Mouse (Mus musculus) midbrain, embryonic 15.5 days (tissue): ENCODE measurements at regions not wholly inside any gene's neighbourhood (a gene's known extent, or its start where the extent isn't known, plus 50 kb on each side); places are given as distances from the start of the nearest gene placed in this dataset.

Source experiments
- ATAC-seq: fragments of 200-750 bp; cut with Nextera tagmentation; replicated peaks from 2 replicates; pipeline ENCODE4 v1.8.0; 2017; ENCODE audit warnings: moderate TSS enrichment
- H3K27ac ChIP-seq: fragments of 300-500 bp; sonication (generic); 2 replicates; pipeline ENCODE4 v1.5.1; 2015; ENCODE audit warnings: mild to moderate bottlenecking, inconsistent platforms
- H3K27me3 ChIP-seq: fragments of 300-500 bp; sonication (generic); replicated peaks from 2 replicates; pipeline ENCODE4 v1.6.1; 2015; ENCODE audit warnings: inconsistent platforms
- H3K36me3 ChIP-seq: fragments of 300-500 bp; sonication (generic); replicated peaks from 2 replicates; pipeline ENCODE4 v1.6.1; 2015; ENCODE audit warnings: inconsistent platforms
- H3K4me1 ChIP-seq: fragments of 300-500 bp; sonication (generic); 2 replicates; pipeline ENCODE4 v1.6.1; 2015; ENCODE audit warnings: inconsistent platforms
- H3K4me2 ChIP-seq: fragments of 300-500 bp; sonication (generic); 2 replicates; pipeline ENCODE4 v1.6.1; 2015; ENCODE audit warnings: inconsistent platforms, mild to moderate bottlenecking, moderate library complexity
- H3K4me3 ChIP-seq: fragments of 300-500 bp; sonication (generic); 2 replicates; pipeline ENCODE4 v1.5.1; 2015; ENCODE audit warnings: mild to moderate bottlenecking, inconsistent platforms
- H3K9ac ChIP-seq: fragments of 300-500 bp; sonication (generic); 2 replicates; pipeline ENCODE4 v1.6.1; 2015; ENCODE audit warnings: mild to moderate bottlenecking, inconsistent platforms
- H3K9me3 ChIP-seq: fragments of 300-500 bp; sonication (generic); 2 replicates; pipeline ENCODE4 v1.6.1; 2016; ENCODE audit warnings: inconsistent platforms
- WGBS: fragments of 180-500 bp; shearing (Covaris S2); methylation state at CpG from one replicate; pipeline ENCODE4 v1.1.7; 2015; ENCODE audit warnings: mixed read lengths; 5-methylcytosine and 5-hydroxymethylcytosine counted together

- no peak overlapping the region for H3K4me3 ChIP-seq
- 95% methylated on average over 9 of the region's 9 CpGs for WGBS
- H3K36me3 ChIP-seq = no peaks in the 10 kb centered on the region
- peaks cover 18% of the 10 kb centered on the region for H3K4me1 ChIP-seq
- H3K27me3 ChIP-seq = 0 out of 2 replicates have a peak, but pooled peaks cover 3% of the 10 kb centered on the region
- no peaks in the 10 kb centered on the region for H3K9me3 ChIP-seq
- no peak for ATAC-seq
- no peak overlapping the region for H3K4me2 ChIP-seq
- no peak overlapping the region for H3K27ac ChIP-seq
- H3K9ac ChIP-seq = no peak overlapping the region
Observed at GRCm38 (mm10) chr2:166340196-166340595, 184.7 kb upstream of the Sulf2 start.

- no peaks in the 10 kb centered on the region for H3K36me3 ChIP-seq
- no peak for ATAC-seq
- H3K4me1 ChIP-seq = peaks cover 12% of the 10 kb centered on the region
- WGBS = 76% methylated on average over 5 of the region's 5 CpGs
- H3K9me3 ChIP-seq = no peaks in the 10 kb centered on the region
- no peak overlapping the region for H3K9ac ChIP-seq
- H3K4me2 ChIP-seq = no peak overlapping the region
- H3K4me3 ChIP-seq = no peak overlapping the region
- 0 out of 2 replicates have a peak, but pooled peaks cover 3% of the 10 kb centered on the region for H3K27me3 ChIP-seq
- H3K27ac ChIP-seq = no peak overlapping the region
Observed at GRCm38 (mm10) chr2:166339427-166339826, 184.0 kb upstream of the Sulf2 start.

GRCm38 (mm10) chr2:166338396-166339085 lies 183.1 kb upstream of the Sulf2 start:
- ATAC-seq = no peak
- WGBS = 75% methylated on average over 11 of the region's 11 CpGs
- Histone ChIP-seq H3K27me3 (0 out of 2 replicates have a peak, but pooled peaks cover 3% of the 10 kb centered on the region), H3K27ac (no peak overlapping the region), H3K9ac (no peak overlapping the region), H3K36me3 (no peaks in the 10 kb centered on the region), H3K4me1 (0 out of 2 replicates have a peak, but pooled peaks cover 5% of the 10 kb centered on the region), H3K4me2 (no peak overlapping the region), H3K9me3 (no peaks in the 10 kb centered on the region), H3K4me3 (no peak overlapping the region)

GRCm38 (mm10) chr2:166337666-166338065 lies 182.2 kb upstream of the Sulf2 start:
- Histone ChIP-seq H3K4me1 (0 out of 2 replicates have a peak, but pooled peaks cover 5% of the 10 kb centered on the region), H3K27me3 (0 out of 2 replicates have a peak, but pooled peaks cover 3% of the 10 kb centered on the region), H3K4me2 (no peak overlapping the region), H3K36me3 (no peaks in the 10 kb centered on the region), H3K9ac (no peak overlapping the region), H3K4me3 (no peak overlapping the region), H3K9me3 (no peaks in the 10 kb centered on the region), H3K27ac (no peak overlapping the region)
- 65% methylated on average over 7 of the region's 7 CpGs for WGBS
- ATAC-seq = no peak

GRCm38 (mm10) chr2:166335702-166336101 lies 180.2 kb upstream of the Sulf2 start:
- WGBS = 90% methylated on average over 5 of the region's 5 CpGs
- H3K4me1 ChIP-seq = 0 out of 2 replicates have a peak, but pooled peaks cover 3% of the 10 kb centered on the region
- no peak overlapping the region for H3K27ac ChIP-seq
- H3K36me3 ChIP-seq = no peaks in the 10 kb centered on the region
- H3K4me2 ChIP-seq = no peak overlapping the region
- H3K4me3 ChIP-seq = no peak overlapping the region
- no peaks in the 10 kb centered on the region for H3K9me3 ChIP-seq
- ATAC-seq = no peak
- no peak overlapping the region for H3K9ac ChIP-seq
- 0 out of 2 replicates have a peak, but pooled peaks cover 3% of the 10 kb centered on the region for H3K27me3 ChIP-seq

- no peak for ATAC-seq
- H3K27ac ChIP-seq = no peak overlapping the region
- 81% methylated on average over 7 of the region's 7 CpGs for WGBS
- no peak overlapping the region for H3K4me3 ChIP-seq
- no peak overlapping the region for H3K4me2 ChIP-seq
- H3K9me3 ChIP-seq = no peaks in the 10 kb centered on the region
- H3K36me3 ChIP-seq = no peaks in the 10 kb centered on the region
- 0 out of 2 replicates have a peak, but pooled peaks cover 3% of the 10 kb centered on the region for H3K4me1 ChIP-seq
- H3K9ac ChIP-seq = no peak overlapping the region
- 0 out of 2 replicates have a peak, but pooled peaks cover 3% of the 10 kb centered on the region for H3K27me3 ChIP-seq
Observed at GRCm38 (mm10) chr2:166334559-166334958, 179.1 kb upstream of the Sulf2 start.

- H3K9me3 ChIP-seq = no peaks in the 10 kb centered on the region
- no peak overlapping the region for H3K4me3 ChIP-seq
- no peak for ATAC-seq
- no peak overlapping the region for H3K4me2 ChIP-seq
- H3K9ac ChIP-seq = no peak overlapping the region
- H3K27me3 ChIP-seq = 0 out of 2 replicates have a peak, but pooled peaks cover 3% of the 10 kb centered on the region
- WGBS = 71% methylated on average over 4 of the region's 4 CpGs
- no peak overlapping the region for H3K27ac ChIP-seq
- no peaks in the 10 kb centered on the region for H3K36me3 ChIP-seq
- H3K4me1 ChIP-seq = 0 out of 2 replicates have a peak, but pooled peaks cover 3% of the 10 kb centered on the region
Observed at GRCm38 (mm10) chr2:166333818-166334217, 178.4 kb upstream of the Sulf2 start.

- H3K36me3 ChIP-seq = no peaks in the 10 kb centered on the region
- no peak overlapping the region for H3K9ac ChIP-seq
- H3K4me3 ChIP-seq = no peak overlapping the region
- ATAC-seq = no peak
- 74% methylated on average over 13 of the region's 13 CpGs for WGBS
- 0 out of 2 replicates have a peak, but pooled peaks cover 3% of the 10 kb centered on the region for H3K4me1 ChIP-seq
- no peaks in the 10 kb centered on the region for H3K27me3 ChIP-seq
- H3K27ac ChIP-seq = no peak overlapping the region
- no peaks in the 10 kb centered on the region for H3K9me3 ChIP-seq
- no peak overlapping the region for H3K4me2 ChIP-seq
Observed at GRCm38 (mm10) chr2:166332748-166333417, 177.4 kb upstream of the Sulf2 start.

GRCm38 (mm10) chr2:166331192-166331591 lies 175.7 kb upstream of the Sulf2 start:
- H3K27me3 ChIP-seq = no peaks in the 10 kb centered on the region
- H3K4me1 ChIP-seq = no peaks in the 10 kb centered on the region
- H3K4me3 ChIP-seq = no peak overlapping the region
- ATAC-seq = no peak
- H3K36me3 ChIP-seq = no peaks in the 10 kb centered on the region
- H3K27ac ChIP-seq = no peak overlapping the region
- no peaks in the 10 kb centered on the region for H3K9me3 ChIP-seq
- H3K4me2 ChIP-seq = no peak overlapping the region
- 95% methylated on average over 4 of the region's 4 CpGs for WGBS
- no peak overlapping the region for H3K9ac ChIP-seq

- Histone ChIP-seq H3K4me2 (no peak overlapping the region), H3K9ac (no peak overlapping the region), H3K9me3 (no peaks in the 10 kb centered on the region), H3K4me1 (no peaks in the 10 kb centered on the region), H3K4me3 (no peak overlapping the region), H3K36me3 (no peaks in the 10 kb centered on the region), H3K27me3 (no peaks in the 10 kb centered on the region), H3K27ac (no peak overlapping the region)
- WGBS = 74% methylated on average over 6 of the region's 6 CpGs
- ATAC-seq = no peak
Observed at GRCm38 (mm10) chr2:166330364-166330763, 174.9 kb upstream of the Sulf2 start.

GRCm38 (mm10) chr2:166329556-166330340 lies 174.3 kb upstream of the Sulf2 start:
- Histone ChIP-seq H3K9me3 (no peaks in the 10 kb centered on the region), H3K9ac (no peak overlapping the region), H3K36me3 (no peaks in the 10 kb centered on the region), H3K27ac (no peak overlapping the region), H3K4me3 (no peak overlapping the region), H3K4me2 (no peak overlapping the region), H3K27me3 (no peaks in the 10 kb centered on the region), H3K4me1 (peaks cover 2% of the 10 kb centered on the region; the same call in 1 of the 2 replicates)
- no peak for ATAC-seq
- 72% methylated on average over 14 of the region's 14 CpGs for WGBS

- Histone ChIP-seq H3K4me2 (no peak overlapping the region), H3K9ac (no peak overlapping the region), H3K4me1 (peaks cover 17% of the 10 kb centered on the region), H3K27me3 (no peaks in the 10 kb centered on the region), H3K9me3 (no peaks in the 10 kb centered on the region), H3K27ac (no peak overlapping the region), H3K4me3 (no peak overlapping the region), H3K36me3 (no peaks in the 10 kb centered on the region)
- no peak for ATAC-seq
- 72% methylated on average over 5 of the region's 5 CpGs for WGBS
Observed at GRCm38 (mm10) chr2:166326932-166327331, 171.5 kb upstream of the Sulf2 start.
